Mouse (Mus musculus) ES-E14 (cell line): ENCODE data around the gene Pafah1b2.

Experiments
- CHD2 ChIP-seq: IDR thresholded peaks from 2 replicates; pipeline ENCODE4 v1.6.1; 2014; ENCODE audit warnings: mild to moderate bottlenecking, low read depth, low read length, inconsistent platforms
- ZC3H11A ChIP-seq: IDR thresholded peaks from 2 replicates; pipeline ENCODE4 v1.6.1; 2012; ENCODE audit warnings: low read depth, mild to moderate bottlenecking, inconsistent platforms, low read length, borderline replicate concordance

DNA sequence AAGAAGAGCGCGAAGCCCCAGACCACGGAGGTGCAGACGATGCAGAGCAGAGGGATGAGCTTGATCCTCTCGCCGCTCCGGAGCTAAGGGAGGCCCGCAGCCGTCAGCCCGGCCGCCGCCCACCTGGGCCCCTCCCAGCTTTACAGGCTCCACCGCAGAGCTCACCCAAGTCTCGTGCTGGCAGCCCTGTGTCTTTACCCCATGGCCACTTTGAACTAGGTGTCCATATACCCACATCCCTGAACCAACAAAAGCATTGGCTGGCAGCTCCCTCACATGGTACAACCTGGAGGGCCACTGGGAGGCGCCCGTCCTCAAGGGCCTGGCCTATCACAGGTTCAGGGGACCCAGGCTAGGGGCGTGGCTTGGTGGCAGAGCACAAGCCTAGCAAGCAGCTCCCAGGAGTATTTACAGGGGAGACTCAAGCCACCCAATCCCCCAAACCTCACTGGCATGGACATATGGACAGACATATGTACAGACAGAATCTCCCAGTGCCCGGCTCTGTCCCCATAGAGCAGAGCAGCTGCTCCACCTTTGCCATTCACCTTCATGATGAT lies 71.1 kb downstream of the Pafah1b2 start:
- no peak for TF ChIP-seq ZC3H11A
- no peak for TF ChIP-seq CHD2
